Mouse (Mus musculus) splenic B cell, adult 2 months (primary cell): ENCODE measurements around the gene Patj.
"Not testable (repeated sequence)": the region's sequence is repeated elsewhere in the genome, so short reads cannot be mapped to it uniquely, and the experiment has no call there.

ENCODE experiments used
- DNase-seq: peaks from one replicate; pipeline ENCODE4 v3.0.0-alpha.2; 2011; ENCODE audit warnings: low read depth, low spot score
- H3K27me3 ChIP-seq: 2 replicates; pipeline ENCODE4 v1.6.1; 2012; ENCODE audit warnings: mild to moderate bottlenecking, low read length, moderate library complexity, mixed read lengths; ENCODE audit not compliant: control insufficient read depth, poor library complexity, insufficient read depth, severe bottlenecking
- H3K36me3 ChIP-seq: 2 replicates; pipeline ENCODE4 v1.6.1; 2012; ENCODE audit warnings: mild to moderate bottlenecking, low read length, moderate library complexity, mixed read lengths; ENCODE audit not compliant: control insufficient read depth, poor library complexity, insufficient read depth, severe bottlenecking

Gene Patj

DNA sequence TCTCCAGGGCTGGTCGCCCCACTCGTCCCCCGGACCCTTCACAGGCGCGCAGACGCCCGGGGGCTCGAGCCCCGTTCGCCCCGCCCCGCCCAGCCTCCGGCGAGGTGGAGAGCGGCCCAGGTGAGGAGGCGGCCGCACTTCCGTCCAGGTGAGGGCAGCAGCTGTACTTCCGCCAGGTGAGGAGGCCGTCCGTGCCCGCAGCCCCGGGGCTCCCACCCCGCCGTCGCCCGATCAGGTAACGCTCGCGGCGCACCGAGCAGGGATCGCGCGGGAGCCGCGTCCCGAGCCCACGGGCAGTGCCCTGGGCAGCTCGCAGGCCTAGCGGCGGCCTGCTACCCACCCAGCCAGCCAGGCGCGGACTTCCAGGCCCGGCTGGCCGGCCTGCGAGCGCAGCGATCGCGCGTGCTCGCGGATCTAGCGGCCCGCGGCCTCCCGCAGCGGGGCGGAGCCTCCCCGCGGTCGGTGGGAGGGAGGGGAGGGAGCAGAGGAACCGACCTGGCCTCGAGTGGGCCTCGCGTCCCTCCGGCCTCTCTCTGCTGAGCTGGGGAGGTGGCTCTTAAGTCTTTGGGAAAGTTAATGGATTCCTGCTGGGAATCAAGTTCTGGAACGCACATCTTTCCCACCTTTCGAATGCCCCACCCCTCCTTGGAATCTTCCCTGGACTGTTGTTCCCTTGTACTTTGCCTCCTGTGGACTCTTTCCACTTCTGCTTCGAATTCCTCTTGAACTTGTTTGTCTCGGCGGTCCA, at the start of gene Patj:
TSS of gene Patj (plus strand) at position 96 of the 748 bp plus-strand sequence.
- Histone ChIP-seq H3K27me3 (no peaks in the 10 kb centered on the region), H3K36me3 (no peaks in the 10 kb centered on the region)
- peak; percentile 61 for DNase-seq

DNA sequence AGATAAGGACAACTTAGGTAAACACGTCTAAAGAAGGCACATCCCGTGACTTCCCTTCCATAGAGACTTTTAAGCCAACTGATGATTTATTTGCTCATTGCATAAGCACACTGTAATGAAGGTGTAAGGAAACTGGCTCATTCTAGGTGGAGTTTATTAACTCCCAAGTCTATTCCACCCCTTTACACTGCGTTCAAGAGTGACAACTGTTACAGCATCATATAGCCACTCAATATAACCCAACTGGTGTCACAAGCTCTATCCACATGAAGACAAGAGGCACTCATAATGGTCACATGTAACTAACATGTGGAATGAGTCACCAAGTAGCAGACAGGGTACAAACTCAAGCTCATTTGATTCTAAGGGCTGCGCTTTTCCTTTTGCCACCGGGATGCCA, 47.0 kb upstream of the Patj start:
- no peaks in the 10 kb centered on the region for H3K27me3 ChIP-seq
- DNase-seq = no peak
- H3K36me3 ChIP-seq = no peaks in the 10 kb centered on the region

DNA sequence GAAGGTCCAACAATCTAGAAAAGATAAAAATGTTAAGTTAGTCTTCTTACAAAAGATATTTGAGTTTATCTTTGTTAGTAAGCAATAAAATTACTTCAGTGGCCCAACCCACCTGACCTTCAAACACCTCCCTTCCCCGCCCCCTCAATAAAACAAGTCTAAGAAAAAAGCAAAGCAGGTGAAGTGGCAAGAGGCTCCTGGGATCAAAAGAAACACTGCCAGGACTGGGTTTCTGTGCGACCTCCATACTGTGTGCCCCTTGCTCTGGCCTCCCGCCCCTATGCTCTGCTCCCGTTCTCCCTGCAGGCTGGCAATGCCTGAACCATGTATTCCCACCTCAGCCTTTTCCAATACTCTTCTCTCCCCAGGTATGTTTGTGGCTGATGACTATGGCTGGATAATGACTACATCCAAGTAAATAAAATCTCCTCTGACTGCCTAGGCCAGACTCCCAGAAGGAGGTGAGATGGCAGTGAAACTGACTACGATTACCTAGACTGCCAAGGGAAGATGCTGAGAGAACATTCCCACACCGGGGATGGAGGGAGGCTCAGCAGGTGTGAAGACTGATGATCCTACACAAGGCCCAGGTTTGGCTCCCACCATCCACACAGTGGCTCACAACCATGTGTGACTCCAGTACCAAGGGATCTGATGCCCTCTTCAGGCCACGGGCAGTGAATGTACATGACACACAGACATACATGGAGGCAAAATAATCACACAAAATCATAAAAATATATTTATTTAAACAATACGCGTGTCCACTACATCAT, 37.4 kb upstream of the Patj start:
- Histone ChIP-seq H3K36me3 (peaks cover 7% of the 10 kb centered on the region), H3K27me3 (no peaks in the 10 kb centered on the region)
- no peak for DNase-seq

DNA sequence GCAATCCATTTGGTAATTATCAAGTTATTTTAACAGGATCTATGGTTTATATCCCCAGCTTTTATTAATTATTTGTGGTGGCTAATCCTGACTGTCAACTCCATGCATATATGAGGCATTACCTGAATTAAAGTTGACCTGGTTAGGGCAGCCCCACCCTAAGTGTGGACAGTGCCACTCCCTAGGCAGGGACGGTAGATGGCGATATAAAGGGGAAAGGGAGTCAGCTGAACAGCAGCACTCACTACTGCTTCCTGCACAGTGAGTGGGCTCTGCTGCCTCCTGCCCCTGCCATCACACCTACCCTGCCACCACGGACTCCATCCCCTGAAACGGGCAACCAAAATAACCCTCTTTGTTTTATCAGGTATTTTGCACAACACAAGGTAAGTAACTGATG, 20.2 kb upstream of the Patj start:
- peak; percentile 43 for DNase-seq
- peaks cover 6% of the 10 kb centered on the region; the same call in 1 of the 2 replicates for H3K36me3 ChIP-seq
- H3K27me3 ChIP-seq = no peaks in the 10 kb centered on the region

DNA sequence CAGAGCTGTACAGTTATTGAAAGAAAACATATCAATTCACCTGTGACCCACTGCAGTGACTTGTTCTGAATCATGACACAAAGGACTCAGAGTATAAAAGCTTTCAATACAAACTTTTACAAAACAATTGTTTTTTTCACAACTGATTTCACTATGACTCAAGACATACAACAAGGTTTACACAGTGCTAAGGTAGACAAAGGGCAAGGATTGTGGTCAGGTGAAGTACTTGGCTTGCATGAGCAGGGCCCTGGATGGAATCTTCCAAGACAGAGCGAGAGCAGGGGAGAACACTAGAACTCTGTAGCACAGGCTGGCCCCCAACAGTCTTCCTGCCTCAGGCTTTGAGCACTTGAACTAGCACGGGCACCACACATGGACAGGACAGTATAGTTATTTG, 18.6 kb upstream of the Patj start:
- DNase-seq = no peak
- H3K27me3 ChIP-seq = no peaks in the 10 kb centered on the region
- H3K36me3 ChIP-seq = no peaks in the 10 kb centered on the region

DNA sequence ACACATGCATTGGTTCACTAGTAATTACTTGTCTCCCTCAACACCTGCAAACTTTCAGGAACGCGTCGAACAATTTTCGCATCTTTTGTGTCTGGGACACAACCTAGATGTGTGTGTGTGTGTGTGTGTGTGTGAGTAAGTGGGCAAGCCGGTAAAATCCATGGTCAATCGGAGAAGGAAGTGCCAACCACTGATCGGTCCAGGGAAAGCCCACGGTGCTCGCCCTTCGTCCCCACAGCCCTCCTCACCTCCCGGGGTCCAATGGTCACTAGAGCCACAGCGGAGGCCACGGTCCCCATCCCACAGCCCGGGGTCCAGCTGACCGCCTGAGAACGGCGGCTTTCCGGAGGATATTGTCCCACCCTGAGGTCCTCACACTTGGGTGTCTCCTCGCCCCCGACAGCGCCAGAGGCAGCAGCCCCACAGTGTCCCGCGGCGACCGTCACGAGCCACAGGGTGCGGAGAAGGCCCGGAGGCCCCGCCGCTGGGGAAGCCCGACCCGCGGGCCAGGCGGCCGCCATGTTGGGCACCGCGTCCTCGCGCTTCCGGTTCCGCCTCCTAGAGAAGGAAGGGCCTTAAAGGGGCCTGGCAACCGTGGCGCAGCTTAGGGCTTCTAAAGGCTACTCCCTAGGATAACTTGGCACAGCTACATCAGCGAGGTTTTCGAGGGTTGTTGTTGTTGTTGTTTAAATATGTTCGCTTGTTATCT, 12.7 kb upstream of the Patj start, which contains the start of gene Tm2d1:
TSS of gene Tm2d1 (minus strand) at position 591 of the 709 bp plus-strand sequence.
- H3K36me3 ChIP-seq = no peaks in the 10 kb centered on the region
- peak; percentile 85 for DNase-seq
- H3K27me3 ChIP-seq = no peaks in the 10 kb centered on the region; the same call in 1 of the 2 replicates

DNA sequence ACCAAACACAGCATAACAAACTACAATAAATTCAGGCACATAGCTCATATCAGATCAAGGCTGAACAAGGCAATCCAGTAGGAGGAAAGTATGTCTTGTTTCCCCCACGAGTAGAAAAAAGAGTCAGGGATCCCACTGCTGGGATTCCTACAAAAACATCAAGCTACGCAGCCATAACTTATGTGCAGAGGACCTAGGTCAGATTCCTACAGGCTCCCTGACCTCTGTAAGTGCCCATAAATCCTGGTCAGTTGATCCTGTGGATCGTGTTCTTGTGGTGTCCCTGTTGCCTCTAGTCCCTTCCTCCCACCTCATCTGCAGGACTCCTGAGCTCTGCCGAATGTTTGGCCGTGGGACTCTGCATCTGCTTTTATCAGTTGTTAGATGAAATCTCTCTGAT, 10.5 kb upstream of the Patj start:
- Histone ChIP-seq H3K27me3 (no peaks in the 10 kb centered on the region; the same call in 1 of the 2 replicates), H3K36me3 (no peaks in the 10 kb centered on the region)
- DNase-seq = no peak

DNA sequence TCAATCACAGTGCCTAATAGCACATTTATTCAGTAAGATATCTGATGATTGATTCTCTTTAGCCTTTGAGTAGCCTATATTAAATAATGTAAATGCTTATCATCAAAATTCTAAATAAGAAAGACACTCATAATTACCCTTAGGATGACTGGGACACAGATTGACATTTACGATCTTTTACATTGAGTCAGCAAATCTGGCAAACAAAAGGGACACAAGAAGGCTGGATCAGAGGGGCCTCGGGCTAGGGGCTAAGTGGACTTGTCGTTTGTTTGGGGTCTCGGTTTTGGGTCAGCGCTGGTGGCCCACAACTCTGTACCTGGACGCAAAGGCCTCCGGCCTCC, 267 bp upstream of the Patj start:
- DNase-seq = no peak
- Histone ChIP-seq H3K27me3 (no peaks in the 10 kb centered on the region), H3K36me3 (no peaks in the 10 kb centered on the region)

DNA sequence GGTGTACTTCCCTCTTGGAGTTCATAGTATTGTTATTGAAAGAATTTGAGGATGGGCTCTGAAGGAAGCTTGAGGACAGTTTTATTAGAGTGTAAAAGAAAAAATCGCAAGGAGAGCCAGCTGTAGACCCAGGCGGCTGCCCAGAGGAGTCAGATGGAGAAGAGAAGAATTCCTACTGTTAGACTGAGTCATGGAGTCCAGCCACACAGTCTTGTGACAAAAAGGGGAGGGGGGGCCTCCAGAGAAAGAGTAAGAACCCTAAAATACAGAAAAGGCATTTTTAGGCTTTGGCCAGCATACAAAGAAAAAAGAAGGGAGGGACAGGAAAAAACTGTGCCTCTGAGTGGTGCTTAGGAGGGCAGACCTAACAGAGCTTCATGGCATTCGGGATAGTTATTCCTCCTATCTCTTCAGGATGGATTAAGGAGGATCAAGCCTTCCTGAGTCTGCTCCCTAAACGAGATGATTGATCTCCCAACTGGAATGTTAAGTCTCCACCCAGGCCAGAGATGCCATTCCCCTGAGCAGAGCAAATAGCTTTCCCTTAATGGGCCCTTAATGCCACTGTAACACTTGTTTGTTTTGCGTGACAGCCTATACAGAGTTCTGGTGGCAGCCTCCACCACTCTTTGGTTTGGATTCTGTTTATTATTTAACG, 5.5 kb downstream of the Patj start:
- H3K27me3 ChIP-seq = no peaks in the 10 kb centered on the region
- no peak for DNase-seq
- H3K36me3 ChIP-seq = no peaks in the 10 kb centered on the region

DNA sequence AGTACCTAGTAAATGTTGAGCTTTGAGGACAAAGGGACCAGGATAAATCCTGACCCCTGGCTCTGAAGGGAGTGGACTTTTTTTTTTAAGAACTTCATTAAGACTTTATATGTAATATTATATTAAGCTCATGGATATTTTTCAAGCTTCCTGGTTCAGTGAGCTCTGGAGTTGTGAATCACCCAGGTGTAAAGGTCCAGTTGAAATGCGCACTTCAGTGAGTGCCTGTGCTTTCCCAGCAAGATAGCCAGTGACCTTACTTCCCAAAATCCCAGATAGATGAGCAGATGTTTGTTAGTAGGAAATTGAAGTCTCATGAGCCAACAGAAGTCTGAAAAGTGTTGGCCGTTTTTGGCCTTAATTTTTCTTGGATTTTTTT, 6.0 kb downstream of the Patj start:
- H3K36me3 ChIP-seq = no peaks in the 10 kb centered on the region
- no peaks in the 10 kb centered on the region for H3K27me3 ChIP-seq
- DNase-seq = no peak

DNA sequence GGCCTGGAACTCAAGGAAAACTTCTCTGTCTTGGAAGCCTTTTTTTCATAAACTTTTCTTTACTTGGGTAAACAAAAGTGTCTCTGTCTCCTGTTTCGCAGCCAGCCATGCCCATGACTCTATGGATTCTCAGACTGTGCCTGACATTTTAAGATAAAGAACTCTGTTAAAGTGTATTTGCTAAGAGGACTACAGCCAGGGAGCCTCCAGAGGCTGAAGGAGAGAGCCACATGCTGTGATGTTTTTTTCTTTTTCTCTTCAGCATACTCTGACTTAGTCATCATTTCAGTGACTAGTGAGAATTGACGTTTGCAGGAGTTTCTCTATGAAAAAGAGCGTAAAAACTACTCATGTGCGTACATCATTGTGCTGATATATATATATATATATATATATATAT, 7.9 kb downstream of the Patj start:
- Histone ChIP-seq H3K27me3 (no peaks in the 10 kb centered on the region), H3K36me3 (no peaks in the 10 kb centered on the region)
- no peak for DNase-seq

DNA sequence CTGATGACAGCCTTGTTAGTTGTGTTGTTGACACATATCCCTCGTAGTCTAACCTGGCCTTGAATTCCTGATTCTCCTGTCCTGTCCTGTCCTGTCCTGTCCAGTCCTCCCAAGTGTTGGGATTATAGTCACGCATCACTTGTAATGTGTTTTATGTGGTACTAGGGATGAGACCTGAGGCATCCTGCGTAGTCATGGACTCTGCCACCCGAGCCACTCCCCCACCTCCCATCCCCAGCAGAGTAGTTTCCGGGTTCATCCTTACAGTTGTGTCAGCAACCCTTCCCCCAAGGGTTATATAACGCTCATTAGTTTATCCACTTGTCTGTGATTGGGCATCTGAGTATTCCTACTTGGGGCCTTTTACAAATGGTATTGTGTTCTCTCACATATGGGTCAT, 8.8 kb downstream of the Patj start:
- Histone ChIP-seq H3K27me3 (no peaks in the 10 kb centered on the region), H3K36me3 (no peaks in the 10 kb centered on the region)
- DNase-seq = no peak

DNA sequence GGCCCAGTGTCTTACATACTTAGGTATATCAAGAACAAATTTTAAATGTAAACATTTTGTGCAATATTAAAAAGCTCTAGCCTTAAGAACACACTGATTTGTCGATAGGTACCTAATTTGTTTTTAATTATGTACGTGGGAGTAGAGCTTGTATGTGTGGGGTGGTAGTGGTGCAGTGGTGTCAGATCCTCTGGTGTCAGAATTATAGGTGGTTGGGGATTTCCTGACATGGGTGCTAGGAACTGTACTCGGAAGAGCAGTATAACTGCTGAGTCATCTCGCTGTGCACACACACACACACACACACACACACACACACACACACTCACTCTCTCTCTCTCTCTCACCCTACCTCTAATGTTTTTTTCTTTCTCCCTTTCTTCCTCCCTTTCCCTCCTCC, 12.9 kb downstream of the Patj start:
- no peaks in the 10 kb centered on the region for H3K27me3 ChIP-seq
- DNase-seq = no peak
- 0 out of 2 replicates have a peak, but pooled peaks cover 4% of the 10 kb centered on the region for H3K36me3 ChIP-seq

DNA sequence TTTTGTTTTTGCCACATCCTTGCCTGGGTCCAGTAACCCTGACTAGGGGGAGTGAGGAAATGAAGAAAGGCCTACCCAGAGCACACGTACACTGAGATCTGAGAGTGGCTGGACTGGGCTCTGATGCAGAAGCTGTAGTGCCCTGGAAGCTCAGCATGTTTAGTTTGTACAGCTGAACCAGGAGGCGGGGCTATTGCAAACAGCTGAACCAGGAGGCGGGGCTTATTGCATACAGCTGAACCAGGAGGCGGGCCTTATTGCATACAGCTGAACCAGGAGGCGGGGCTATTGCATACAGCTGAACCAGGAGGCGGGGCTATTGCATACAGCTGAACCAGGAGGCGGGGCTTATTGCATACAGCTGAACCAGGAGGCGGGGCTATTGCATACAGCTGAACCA, 19.6 kb downstream of the Patj start:
- not testable (repeated sequence) for H3K36me3 ChIP-seq, DNase-seq, H3K27me3 ChIP-seq
